Mouse (Mus musculus) lung, embryonic 14.5 days (tissue): ENCODE measurements at regions not wholly inside any gene's neighbourhood (a gene's known extent, or its start where the extent isn't known, plus 50 kb on each side); places are given as distances from the start of the nearest gene placed in this dataset.

Experiments used
- ATAC-seq: fragments of 200-750 bp; cut with Nextera tagmentation; 2 replicates; pipeline ENCODE4 v1.8.0; 2017; ENCODE audit warnings: mild to moderate bottlenecking, moderate TSS enrichment, moderate library complexity; ENCODE audit not compliant: insufficient read depth
- DNase-seq: peaks from one replicate; pipeline ENCODE4 v3.0.0-alpha.2; 2015
- H3K27ac ChIP-seq: fragments of 300-500 bp; sonication (generic); 2 replicates; pipeline ENCODE4 v1.5.1; 2014; ENCODE audit warnings: low read depth, mild to moderate bottlenecking, moderate library complexity
- H3K27me3 ChIP-seq: fragments of 300-500 bp; sonication (generic); 2 replicates; pipeline ENCODE4 v1.6.1; 2014; ENCODE audit warnings: low read length, control low read depth; ENCODE audit not compliant: insufficient read depth
- H3K36me3 ChIP-seq: fragments of 300-500 bp; sonication (generic); 2 replicates; pipeline ENCODE4 v1.6.1; 2014; ENCODE audit warnings: control low read depth; ENCODE audit not compliant: insufficient read depth
- H3K4me1 ChIP-seq: fragments of 300-500 bp; sonication (generic); 2 replicates; pipeline ENCODE4 v1.6.1; 2014; ENCODE audit warnings: antibody characterized with exemption, control low read depth; ENCODE audit not compliant: insufficient read depth
- H3K4me2 ChIP-seq: fragments of 300-500 bp; sonication (generic); 2 replicates; pipeline ENCODE4 v1.6.1; 2014; ENCODE audit warnings: mild to moderate bottlenecking
- H3K4me3 ChIP-seq: fragments of 300-500 bp; sonication (generic); 2 replicates; pipeline ENCODE4 v1.5.1; 2014; ENCODE audit warnings: low read depth, low read length
- H3K9ac ChIP-seq: fragments of 300-500 bp; sonication (generic); 2 replicates; pipeline ENCODE4 v1.6.1; 2014
- H3K9me3 ChIP-seq: fragments of 300-500 bp; sonication (generic); 2 replicates; pipeline ENCODE4 v1.6.1; 2016; ENCODE audit warnings: low read depth, low read length, control low read depth
- CTCF ChIP-seq: IDR thresholded peaks from 2 replicates; pipeline ENCODE4 v1.5.1; 2016; ENCODE audit warnings: antibody characterized with exemption, low read depth
- whole genome bisulfite sequencing: fragments of 180-500 bp; shearing (Covaris S2); extraction: QIAGEN DNeasy Blood & Tissue Kit; methylation state at CpG from one replicate; pipeline ENCODE4 v1.1.7; 2014; 5-methylcytosine and 5-hydroxymethylcytosine counted together

DNA sequence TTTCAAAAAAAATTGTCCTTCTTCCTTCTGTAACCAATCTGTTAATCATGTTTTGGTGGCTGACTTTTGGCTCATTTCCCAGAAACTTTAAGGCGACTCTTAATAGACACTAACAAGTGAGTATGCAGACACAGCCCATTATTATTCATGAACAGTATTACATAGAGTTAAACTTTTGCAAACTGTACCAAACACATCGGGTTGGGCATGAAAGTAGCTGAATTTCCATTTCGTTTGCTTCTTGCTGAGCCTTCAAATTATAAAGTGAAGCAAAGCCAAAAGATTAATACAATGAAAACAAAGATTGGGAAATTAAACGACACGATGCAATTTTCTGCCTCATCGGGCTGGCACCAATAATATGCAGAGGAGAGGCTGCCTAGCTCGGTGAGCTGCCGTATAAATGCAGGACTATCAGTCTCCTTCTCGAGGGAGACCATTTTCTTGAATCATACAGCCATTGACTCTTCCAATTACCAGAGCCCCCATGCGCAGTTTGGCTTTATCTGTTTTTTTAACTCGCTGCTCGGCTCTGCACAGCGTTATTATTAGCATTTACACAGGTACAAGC is 311.8 kb downstream of the Hace1 start:
- Histone ChIP-seq H3K27ac (peak overlapping the region; percentile 58; the same call in 1 of the 2 replicates), H3K9me3 (no peaks in the 10 kb centered on the region), H3K4me3 (no peak overlapping the region), H3K36me3 (no peaks in the 10 kb centered on the region), H3K27me3 (no peaks in the 10 kb centered on the region), H3K9ac (no peak overlapping the region), H3K4me2 (peak overlapping the region; percentile 22; the same call in 1 of the 2 replicates), H3K4me1 (no peaks in the 10 kb centered on the region)
- 56% methylated on average over 13 of the region's 13 CpGs for whole genome bisulfite sequencing
- no peak for TF ChIP-seq CTCF
- peak; percentile 78 for DNase-seq
- ATAC-seq: 0 out of 2 replicates have a peak, but pooled peaks have one; percentile 60

GRCm38 (mm10) chr10:45890088-45890626 is 312.5 kb downstream of the Hace1 start:
- Histone ChIP-seq H3K4me1 (no peaks in the 10 kb centered on the region), H3K36me3 (no peaks in the 10 kb centered on the region), H3K9ac (no peak overlapping the region), H3K9me3 (no peaks in the 10 kb centered on the region), H3K27ac (no peak overlapping the region), H3K4me3 (no peak overlapping the region), H3K27me3 (no peaks in the 10 kb centered on the region), H3K4me2 (no peak overlapping the region)
- no peak for DNase-seq
- WGBS: 88% methylated on average over 9 of the region's 9 CpGs
- no peak for ATAC-seq
- TF ChIP-seq CTCF: no peak

GRCm38 (mm10) chr10:45892464-45892863 is 314.8 kb downstream of the Hace1 start:
- ATAC-seq (no peak), DNase-seq (no peak)
- H3K9ac ChIP-seq: no peak overlapping the region
- H3K4me2 ChIP-seq: no peak overlapping the region
- no peaks in the 10 kb centered on the region for H3K9me3 ChIP-seq
- H3K27ac ChIP-seq: no peak overlapping the region
- WGBS: 80% methylated on average over 2 of the region's 2 CpGs
- no peak overlapping the region for H3K4me3 ChIP-seq
- TF ChIP-seq CTCF: no peak
- H3K36me3 ChIP-seq: no peaks in the 10 kb centered on the region
- H3K4me1 ChIP-seq: no peaks in the 10 kb centered on the region
- no peaks in the 10 kb centered on the region for H3K27me3 ChIP-seq

DNA sequence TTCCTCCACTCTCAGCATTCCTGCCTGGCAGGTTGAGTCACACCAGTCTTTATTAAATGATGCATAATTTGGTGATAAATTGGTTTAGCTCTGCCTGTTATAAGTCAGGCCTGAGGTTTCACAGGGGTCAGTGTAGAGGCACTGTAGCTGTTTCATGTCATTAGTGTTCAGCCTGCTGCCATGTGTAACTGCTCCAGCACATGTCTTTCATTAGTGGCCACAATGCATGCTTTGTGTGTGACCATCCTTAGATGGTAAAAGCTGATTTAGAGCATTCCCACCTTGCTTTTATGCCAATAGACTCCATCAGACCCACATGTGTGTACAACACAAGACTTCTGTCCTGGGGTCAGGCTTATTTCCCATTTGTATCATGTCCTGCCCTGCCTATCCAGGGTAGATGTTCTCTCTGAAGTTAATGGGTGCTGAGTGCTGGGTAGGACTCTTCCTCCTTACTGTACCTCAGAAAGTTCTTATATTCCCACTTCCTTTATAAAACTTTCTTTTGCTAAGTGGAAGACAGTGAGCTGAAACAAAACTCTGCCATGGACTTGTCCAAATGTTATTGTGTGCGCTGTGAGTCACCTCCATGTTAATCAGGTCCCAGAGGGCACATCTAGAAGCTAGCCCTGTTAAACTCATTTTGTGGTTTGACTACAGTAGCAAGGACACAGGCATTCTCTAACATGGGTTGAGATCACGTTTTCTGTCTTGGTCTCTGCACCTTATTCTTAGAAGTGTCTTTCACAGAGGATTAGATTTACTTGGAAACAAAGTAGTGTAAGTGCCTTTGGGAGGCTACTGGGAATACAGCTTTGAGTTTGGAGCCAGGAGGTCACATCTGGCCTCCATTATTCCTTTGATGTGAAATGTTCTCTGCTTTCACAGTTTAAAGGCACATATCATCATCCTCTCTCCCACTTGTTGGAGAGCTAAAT is 316.5 kb downstream of the Hace1 start:
- Histone ChIP-seq H3K27me3 (no peaks in the 10 kb centered on the region), H3K4me1 (no peaks in the 10 kb centered on the region), H3K9me3 (no peaks in the 10 kb centered on the region), H3K4me2 (no peak overlapping the region), H3K4me3 (no peak overlapping the region), H3K9ac (no peak overlapping the region), H3K27ac (no peak overlapping the region), H3K36me3 (no peaks in the 10 kb centered on the region)
- ATAC-seq (no peak), DNase-seq (peak; percentile 11)
- no peak for TF ChIP-seq CTCF
- WGBS: 47% methylated on average over 2 of the region's 2 CpGs

DNA sequence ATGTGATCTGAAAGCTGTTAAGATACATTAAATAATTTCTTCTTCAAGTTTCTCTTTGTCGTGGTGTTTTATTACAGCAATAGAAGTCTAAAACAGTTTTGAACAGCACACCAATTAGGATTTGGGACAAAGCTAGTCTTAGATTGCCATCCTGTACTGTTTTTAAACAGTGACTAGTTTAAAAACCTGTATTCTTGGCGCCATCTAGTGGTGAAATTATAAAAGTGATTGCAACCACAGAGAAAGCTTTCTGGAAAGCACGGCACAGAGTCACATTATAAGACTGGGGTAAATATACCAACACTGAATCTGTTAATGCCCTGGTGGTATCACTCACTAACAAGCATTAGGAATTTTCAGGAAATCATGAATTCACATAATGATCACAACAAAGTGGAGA is 339.3 kb downstream of the Hace1 start:
- H3K9ac ChIP-seq: no peak overlapping the region
- H3K36me3 ChIP-seq: no peaks in the 10 kb centered on the region
- no peaks in the 10 kb centered on the region for H3K9me3 ChIP-seq
- H3K4me1 ChIP-seq: no peaks in the 10 kb centered on the region
- TF ChIP-seq CTCF: peak; percentile 69
- no peak overlapping the region for H3K27ac ChIP-seq
- peak; percentile 85 for DNase-seq
- 22% methylated on average over 3 of the region's 3 CpGs for WGBS
- no peak overlapping the region for H3K4me3 ChIP-seq
- ATAC-seq: no peak
- H3K4me2 ChIP-seq: no peak overlapping the region
- no peaks in the 10 kb centered on the region for H3K27me3 ChIP-seq

DNA sequence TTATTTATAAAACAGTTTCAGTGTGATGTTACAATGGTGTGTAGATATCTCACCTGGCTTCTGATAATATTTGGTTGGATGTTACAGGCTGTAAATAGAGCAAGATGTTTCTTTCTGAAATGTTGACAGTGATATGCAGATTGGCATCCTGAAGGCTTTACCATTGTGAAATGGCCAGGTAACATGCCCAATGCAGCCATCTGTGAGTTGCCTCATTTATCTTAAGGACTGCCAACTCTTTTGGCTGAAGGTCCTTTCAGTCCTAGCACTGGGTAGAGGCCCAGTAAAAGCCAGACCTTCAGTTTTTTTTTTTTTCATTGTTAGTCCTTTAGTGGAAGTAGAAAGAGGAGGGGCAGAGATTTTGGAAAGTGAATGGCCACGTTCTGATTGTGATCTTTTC is 348.1 kb downstream of the Hace1 start:
- Histone ChIP-seq H3K27ac (no peak overlapping the region), H3K36me3 (no peaks in the 10 kb centered on the region), H3K4me1 (no peaks in the 10 kb centered on the region), H3K27me3 (no peaks in the 10 kb centered on the region), H3K9me3 (no peaks in the 10 kb centered on the region), H3K9ac (no peak overlapping the region), H3K4me3 (no peak overlapping the region), H3K4me2 (no peak overlapping the region)
- ATAC-seq (no peak), DNase-seq (no peak)
- no peak for TF ChIP-seq CTCF
- WGBS: 43% methylated on average over 1 of the region's 1 CpGs
